Mouse (Mus musculus): Measurements from ENCODE around the gene Oas1e. TPM values are rescaled to one million over a fixed set of nuclear protein-coding genes. Genes with fewer than 3 reads are reported as not detected.
A peak's percentile ranks its signal among the peaks of the same experiment; 100 is the strongest.
"Not testable (repeated sequence)": the region's sequence is repeated elsewhere in the genome, so short reads cannot be mapped to it uniquely, and the experiment has no call there.

Gene Oas1e
- total RNA-seq (2012; rRNA removed) (not detected in 2 replicates), polyA plus RNA-seq (2012; ENCODE audit: insufficient read depth in 1 of 2, insufficient read length in 2 of 2, low read depth in 1 of 2, low replicate concordance in 2 of 2, missing spikeins in 1 of 2) (not detected)

GRCm38 (mm10) chr5:120795480-120796034 lies at the start of gene Oas1e:
Gene Oas1e, minus strand, starts transcription at chr5:120795530.
- H3K4me3 ChIP-seq (ENCODE audit: control insufficient read depth in 1 of 2, insufficient read depth in 1 of 2, low read depth in 2 of 2, low read length in 2 of 2); H3K36me3 ChIP-seq (ENCODE audit: control insufficient read depth in 1 of 2, insufficient read depth in 2 of 2, low read length in 2 of 2); H3K9me3 ChIP-seq (replicated peaks; ENCODE audit: insufficient read depth, low read length); H3K9ac ChIP-seq (ENCODE audit: control insufficient read depth, low read depth, low read length, poor library complexity, severe bottlenecking); H3K27ac ChIP-seq (ENCODE audit: control insufficient read depth, low read depth, low read length); H3K27me3 ChIP-seq (ENCODE audit: control insufficient read depth in 1 of 2, insufficient read depth in 2 of 2, low read length in 2 of 2); H3K79me2 ChIP-seq (ENCODE audit: control insufficient read depth, insufficient read depth, low read length, poor library complexity); H3K4me1 ChIP-seq (ENCODE audit: control insufficient read depth in 1 of 2, insufficient read depth in 2 of 2, low read length in 2 of 2); DNase-seq (ENCODE audit: low read depth, low spot score): not testable (repeated sequence)

GRCm38 (mm10) chr5:120844713-120845112 lies 49.4 kb upstream of the Oas1e start:
- Histone ChIP-seq H3K36me3 (ENCODE audit: control insufficient read depth in 1 of 2, insufficient read depth in 2 of 2, low read length in 2 of 2) (no peaks in the 10 kb centered on the region), H3K4me1 (ENCODE audit: control insufficient read depth in 1 of 2, insufficient read depth in 2 of 2, low read length in 2 of 2) (no peaks in the 10 kb centered on the region), H3K9ac (ENCODE audit: control insufficient read depth, low read depth, low read length, poor library complexity, severe bottlenecking) (no peak overlapping the region), H3K79me2 (ENCODE audit: control insufficient read depth, insufficient read depth, low read length, poor library complexity) (no peaks in the 10 kb centered on the region), H3K4me3 (ENCODE audit: control insufficient read depth in 1 of 2, insufficient read depth in 1 of 2, low read depth in 2 of 2, low read length in 2 of 2) (no peak overlapping the region), H3K27ac (ENCODE audit: control insufficient read depth, low read depth, low read length) (no peak overlapping the region), H3K9me3 (replicated peaks; ENCODE audit: insufficient read depth, low read length) (no peaks in the 10 kb centered on the region), H3K27me3 (ENCODE audit: control insufficient read depth in 1 of 2, insufficient read depth in 2 of 2, low read length in 2 of 2) (0 out of 4 replicates have a peak, but pooled peaks cover 0 to 1% of the 10 kb centered on the region in 2 experiments)
- DNase-seq (ENCODE audit: low read depth, low spot score), result peak; percentile 6
- TF ChIP-seq TAL1 (IDR thresholded peaks at IDR 0.05; ENCODE audit: low read length) (no peak), MXI1 (IDR thresholded peaks at IDR 0.05; ENCODE audit: low read depth, low read length) (no peak), MAX (IDR thresholded peaks at IDR 0.05; ENCODE audit: low read length) (no peak), GATA1 (IDR thresholded peaks at IDR 0.05; ENCODE audit: low read depth, low read length) (no peak), ELF1 (IDR thresholded peaks at IDR 0.05; ENCODE audit: low read depth, low read length) (no peak), BHLHE40 (IDR thresholded peaks at IDR 0.05; ENCODE audit: borderline replicate concordance, low read depth, low read length) (no peak)

- H3K9me3 ChIP-seq (replicated peaks; ENCODE audit: insufficient read depth, low read length), result no peaks in the 10 kb centered on the region
- peaks cover 3 to 10% of the 10 kb centered on the region in 2 experiments for H3K27me3 ChIP-seq (ENCODE audit: control insufficient read depth in 1 of 2, insufficient read depth in 2 of 2, low read length in 2 of 2)
- H3K9ac ChIP-seq (ENCODE audit: control insufficient read depth, low read depth, low read length, poor library complexity, severe bottlenecking), result no peak overlapping the region
- no peaks in the 10 kb centered on the region for H3K36me3 ChIP-seq (ENCODE audit: control insufficient read depth in 1 of 2, insufficient read depth in 2 of 2, low read length in 2 of 2)
- DNase-seq (ENCODE audit: low read depth, low spot score), result peak; percentile 52
- no peaks in the 10 kb centered on the region for H3K4me1 ChIP-seq (ENCODE audit: control insufficient read depth in 1 of 2, insufficient read depth in 2 of 2, low read length in 2 of 2)
- H3K79me2 ChIP-seq (ENCODE audit: control insufficient read depth, insufficient read depth, low read length, poor library complexity), result no peaks in the 10 kb centered on the region
- peak; percentile 61 for TF ChIP-seq RAD21 (IDR thresholded peaks at IDR 0.05; ENCODE audit: low read depth, low read length)
- TF ChIP-seq ZC3H11A (IDR thresholded peaks at IDR 0.05; ENCODE audit: low read depth, low read length), result peak; percentile 31; the same call in 1 of the 2 replicates
- TF ChIP-seq CTCF (IDR thresholded peaks at IDR 0.05 in 2 of 3, conservative IDR thresholded peaks at IDR 0.05 in 1 of 3; ENCODE audit: control insufficient read depth in 1 of 3, insufficient read depth in 1 of 3, low read depth in 2 of 3, low read length in 3 of 3, poor library complexity in 1 of 3, severe bottlenecking in 1 of 3), result peak; percentile 70 to 93 (median 74)
- no peak for TF ChIP-seq GATA1 (IDR thresholded peaks at IDR 0.05; ENCODE audit: low read depth, low read length)
- peak; percentile 52 for TF ChIP-seq SMC3 (IDR thresholded peaks at IDR 0.05; ENCODE audit: low read depth, low read length)
- H3K4me3 ChIP-seq (ENCODE audit: control insufficient read depth in 1 of 2, insufficient read depth in 1 of 2, low read depth in 2 of 2, low read length in 2 of 2), result no peak overlapping the region
- H3K27ac ChIP-seq (ENCODE audit: control insufficient read depth, low read depth, low read length), result no peak overlapping the region
Measured at GRCm38 (mm10) chr5:120836731-120837585, 41.6 kb upstream of the Oas1e start.
